Mouse (Mus musculus): ENCODE measurements around the gene Mef2c. TPM values are rescaled to one million over a fixed set of nuclear protein-coding genes. Genes with fewer than 3 reads are reported as not detected.

Gene Mef2c
- total RNA-seq, 2 experiments from 2014 or later: 57.4 to 86.5 TPM

- no peak for ATAC-seq (ENCODE audit: poor library complexity, severe bottlenecking)
These were observed 156.9 kb downstream of the Mef2c start for GRCm38 (mm10) chr13:83660722-83661121.

GRCm38 (mm10) chr13:83661166-83661565 is 157.3 kb downstream of the Mef2c start:
- no peak for ATAC-seq (ENCODE audit: poor library complexity, severe bottlenecking)

DNA sequence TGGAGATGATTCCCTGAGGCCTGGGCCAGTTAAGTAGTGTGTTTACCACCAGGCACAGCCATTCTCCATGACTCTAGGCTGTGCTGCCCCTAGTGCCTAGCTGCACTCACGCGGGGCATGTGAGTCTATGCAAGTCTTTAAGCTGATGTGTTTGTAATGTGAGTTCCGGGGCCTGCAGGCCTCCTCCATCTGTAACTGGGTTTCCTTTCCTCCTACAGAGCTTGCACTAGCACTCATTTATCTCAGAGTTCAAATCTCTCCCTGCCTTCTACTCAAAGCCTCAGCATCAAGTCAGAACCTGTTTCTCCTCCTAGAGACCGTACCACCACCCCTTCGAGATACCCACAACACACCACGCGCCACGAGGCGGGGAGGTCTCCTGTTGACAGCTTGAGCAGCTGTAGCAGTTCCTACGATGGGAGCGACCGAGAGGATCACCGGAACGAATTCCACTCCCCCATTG is 158.3 kb downstream of the Mef2c start:
- no peak for ATAC-seq (ENCODE audit: poor library complexity, severe bottlenecking)

DNA sequence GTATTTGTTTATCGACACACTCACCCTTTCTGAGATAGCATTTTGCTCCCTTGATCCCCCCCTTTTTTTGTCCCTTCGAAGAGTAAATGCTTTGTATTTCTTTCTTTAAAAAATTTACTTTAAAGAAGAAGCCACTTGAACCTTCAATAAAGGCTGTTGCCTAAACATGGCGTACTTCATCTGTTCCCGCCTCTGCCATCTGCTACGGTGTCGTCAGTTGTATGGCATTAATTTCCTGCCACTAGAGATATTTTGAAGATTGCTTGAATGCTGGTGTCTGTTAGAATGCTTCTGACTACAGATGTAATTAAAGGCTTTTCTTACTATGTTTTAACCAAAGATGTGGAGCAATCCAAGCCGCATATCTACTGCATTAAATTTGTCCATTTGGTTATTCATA is 162.3 kb downstream of the Mef2c start:
- no peak for ATAC-seq (ENCODE audit: poor library complexity, severe bottlenecking)

- ATAC-seq (ENCODE audit: poor library complexity, severe bottlenecking): no peak
These were observed 163.2 kb downstream of the Mef2c start for GRCm38 (mm10) chr13:83667051-83667450.

DNA sequence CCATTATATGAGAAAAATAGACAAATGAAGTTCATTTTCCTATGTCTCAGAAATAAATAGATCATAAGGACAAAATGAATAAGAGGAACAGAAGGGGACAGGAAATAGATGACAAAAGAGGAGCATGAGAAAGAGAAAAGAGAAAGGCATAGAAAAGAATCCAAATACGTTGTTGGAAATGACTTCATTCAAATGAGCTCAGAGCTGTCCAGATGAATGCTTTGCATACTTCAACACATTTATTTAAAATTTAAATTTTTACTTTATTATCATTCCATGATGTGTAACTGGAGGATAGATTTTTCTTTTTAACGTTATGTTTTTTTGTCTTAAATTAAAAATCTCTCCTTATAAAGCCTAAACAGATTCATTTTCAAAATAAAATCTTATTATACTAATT is 203.8 kb downstream of the Mef2c start:
- no peak for ATAC-seq (ENCODE audit: poor library complexity, severe bottlenecking)

DNA sequence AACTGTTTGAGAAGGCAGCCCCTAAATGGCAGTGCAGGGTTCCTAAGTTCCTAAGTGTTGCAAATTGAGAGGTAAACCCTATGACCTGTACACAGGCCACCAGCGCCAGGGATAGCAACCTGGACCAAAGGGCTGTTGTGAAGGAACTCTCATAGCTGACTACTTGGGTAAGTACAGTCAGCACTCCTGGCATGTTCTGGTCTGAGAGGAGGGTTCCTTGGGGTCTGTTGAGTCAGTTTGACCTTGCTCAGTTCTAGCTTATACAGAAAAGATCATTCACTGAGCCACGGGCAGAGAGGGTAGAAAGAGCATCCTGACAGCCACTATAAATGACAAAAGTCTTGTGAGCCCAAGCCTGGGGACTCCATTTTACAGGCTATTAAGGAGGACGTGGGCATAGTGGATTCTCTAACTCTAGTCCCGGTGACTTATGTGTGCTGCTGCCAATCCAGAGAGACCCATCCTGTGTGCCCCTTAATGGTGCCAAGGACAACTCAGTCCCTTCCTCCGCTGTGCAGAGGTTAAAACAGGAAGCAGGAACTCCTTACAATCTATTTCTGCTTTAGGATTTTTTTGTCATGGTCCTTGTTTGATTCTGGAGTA is 209.0 kb downstream of the Mef2c start:
- no peak for ATAC-seq (ENCODE audit: poor library complexity, severe bottlenecking)

- ATAC-seq (ENCODE audit: poor library complexity, severe bottlenecking): no peak
These were observed 209.9 kb downstream of the Mef2c start for GRCm38 (mm10) chr13:83713661-83714291.

DNA sequence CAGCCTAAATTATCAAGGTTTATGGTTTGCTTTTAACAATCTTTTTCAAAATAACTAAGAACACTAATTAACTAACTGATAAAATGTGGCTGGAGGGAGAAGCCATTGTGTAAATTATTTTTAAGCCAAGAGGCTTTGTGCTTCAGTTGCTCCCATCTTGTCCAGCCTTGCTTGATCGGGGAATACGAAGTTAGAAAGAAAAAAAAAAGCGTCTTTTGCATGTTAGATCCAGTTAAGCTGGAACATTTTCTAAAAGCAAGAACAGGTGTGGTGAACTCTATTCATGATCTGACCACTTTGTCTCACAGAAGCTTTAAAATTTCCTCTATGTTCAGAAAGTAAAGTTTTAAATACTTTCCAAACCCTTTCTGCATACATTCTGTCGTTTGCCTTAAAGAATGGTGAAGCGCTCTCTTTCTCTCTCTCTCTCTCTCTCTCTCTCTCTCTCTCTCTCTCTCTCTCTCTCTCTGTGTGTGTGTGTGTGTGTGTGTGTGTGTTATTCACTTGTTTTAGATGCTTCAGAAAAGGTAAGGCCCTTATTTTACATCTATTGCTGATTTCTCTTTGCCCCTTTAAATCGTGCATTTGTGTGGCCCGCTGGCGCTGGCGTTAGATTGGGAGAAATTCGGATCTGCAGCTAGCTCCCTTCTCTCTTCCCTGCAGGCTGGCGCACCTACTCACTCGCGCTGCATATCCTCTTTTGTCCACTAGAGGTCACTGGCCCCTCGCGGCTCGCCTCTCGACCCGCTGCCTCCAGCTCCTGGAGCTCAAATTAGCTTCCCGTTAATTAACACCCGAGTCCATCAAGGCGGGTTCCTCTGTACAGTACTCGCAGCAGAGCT is 210.9 kb downstream of the Mef2c start:
- peak; percentile 96 for ATAC-seq (ENCODE audit: poor library complexity, severe bottlenecking)

DNA sequence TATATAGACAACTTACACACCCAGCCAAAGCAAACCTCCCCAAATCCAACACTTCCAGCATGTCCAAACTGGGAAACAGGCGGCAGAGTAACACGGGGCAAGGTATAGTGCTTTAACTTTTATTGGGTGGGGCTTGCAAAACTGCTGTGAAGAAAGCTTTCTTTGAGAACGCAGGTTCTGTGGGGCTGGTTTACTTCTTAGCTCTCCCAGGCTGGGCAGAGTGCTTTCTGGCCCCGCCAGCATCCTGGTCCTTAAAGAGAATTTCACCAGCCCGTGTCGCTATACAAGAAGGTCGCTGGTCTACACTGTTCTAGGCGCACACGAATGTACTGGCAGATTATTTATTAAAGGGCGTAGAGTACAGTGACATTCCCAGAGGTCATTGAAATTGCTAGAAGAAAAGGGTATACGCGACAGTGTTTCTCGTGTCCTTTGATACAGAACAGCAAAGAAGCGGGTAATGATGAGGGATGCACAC is 211.5 kb downstream of the Mef2c start:
- no peak for ATAC-seq (ENCODE audit: poor library complexity, severe bottlenecking)

- ATAC-seq (ENCODE audit: poor library complexity, severe bottlenecking): no peak
These were observed 212.3 kb downstream of the Mef2c start for GRCm38 (mm10) chr13:83715971-83716615.

Data from megakaryocyte, adult 5-6 weeks (primary cell).